Mouse (Mus musculus) embryonic fibroblast, embryonic 13.5 days (primary cell): Measurements from ENCODE around the gene Hnrnph1. TPM values are rescaled to one million over a fixed set of nuclear protein-coding genes. Genes with fewer than 3 reads are reported as not detected.

Source experiments
- H3K27ac ChIP-seq: 2 replicates; pipeline ENCODE4 v1.5.1; 2012; ENCODE audit warnings: low read length, control low read depth, inconsistent platforms; ENCODE audit not compliant: insufficient read depth
- H3K4me1 ChIP-seq: 2 replicates; pipeline ENCODE4 v1.6.1; 2011; ENCODE audit warnings: low read length; ENCODE audit not compliant: control insufficient read depth, insufficient read depth
- H3K4me3 ChIP-seq: 2 replicates; pipeline ENCODE4 v1.5.1; 2011; ENCODE audit warnings: mild to moderate bottlenecking, control low read depth, low read length; ENCODE audit not compliant: insufficient read depth
- CTCF ChIP-seq: IDR thresholded peaks from 2 replicates; pipeline ENCODE4 v1.5.1; 2011; ENCODE audit warnings: mild to moderate bottlenecking, control low read depth, low read length, moderate library complexity, borderline replicate concordance; ENCODE audit not compliant: insufficient read depth
- POLR2A ChIP-seq: IDR thresholded peaks from 2 replicates; pipeline ENCODE4 v1.6.1; 2011; ENCODE audit warnings: low read depth, mild to moderate bottlenecking, control low read depth, low read length, moderate library complexity
- polyA plus RNA-seq: library from polyadenylated mRNA; stranded (reverse); fragments of >200 nt; gene quantifications from 2 replicates; pipeline ENCODE4 v1.2.4, GENCODE M21; 2011; ENCODE audit warnings: low read depth; ENCODE audit not compliant: missing spikeins, insufficient read length

Hnrnph1 gene
- polyA plus RNA-seq, 1 experiment: 590 TPM

- Histone ChIP-seq H3K27ac (no peak overlapping the region), H3K4me3 (peak overlapping the region; percentile 28; the same call in 1 of the 2 replicates), H3K4me1 (peaks cover 4% of the 10 kb centered on the region; the same call in 1 of the 2 replicates)
- peak; percentile 59; the same call in 1 of the 2 replicates for TF ChIP-seq CTCF
- TF ChIP-seq POLR2A: peak; percentile 24; the same call in 1 of the 2 replicates
These were observed 5.4 kb upstream of the Hnrnph1 start for GRCm38 (mm10) chr11:50371399-50371841.

DNA sequence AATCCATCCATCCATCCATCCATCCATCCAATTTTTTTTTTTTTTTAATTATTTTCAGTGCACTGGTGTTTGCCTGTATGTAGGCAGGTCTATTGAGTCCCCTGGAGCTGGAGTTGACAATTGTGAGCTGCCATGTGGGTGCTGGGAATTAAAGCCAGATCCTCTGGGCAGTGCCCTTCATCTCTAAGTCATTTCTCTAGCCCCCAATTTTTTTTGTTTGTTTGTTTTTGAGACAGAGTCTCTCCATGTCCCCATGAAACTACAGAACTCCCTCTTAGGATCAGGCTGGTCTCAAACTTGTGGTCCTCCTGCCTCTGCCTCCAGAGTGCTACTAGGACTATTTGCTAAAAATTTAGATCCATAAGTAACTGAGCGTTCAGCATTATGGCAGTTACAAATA, 4.9 kb upstream of the Hnrnph1 start:
- TF ChIP-seq CTCF (no peak), POLR2A (no peak)
- Histone ChIP-seq H3K4me1 (peaks cover 4% of the 10 kb centered on the region; the same call in 1 of the 2 replicates), H3K27ac (no peak overlapping the region), H3K4me3 (no peak overlapping the region)

DNA sequence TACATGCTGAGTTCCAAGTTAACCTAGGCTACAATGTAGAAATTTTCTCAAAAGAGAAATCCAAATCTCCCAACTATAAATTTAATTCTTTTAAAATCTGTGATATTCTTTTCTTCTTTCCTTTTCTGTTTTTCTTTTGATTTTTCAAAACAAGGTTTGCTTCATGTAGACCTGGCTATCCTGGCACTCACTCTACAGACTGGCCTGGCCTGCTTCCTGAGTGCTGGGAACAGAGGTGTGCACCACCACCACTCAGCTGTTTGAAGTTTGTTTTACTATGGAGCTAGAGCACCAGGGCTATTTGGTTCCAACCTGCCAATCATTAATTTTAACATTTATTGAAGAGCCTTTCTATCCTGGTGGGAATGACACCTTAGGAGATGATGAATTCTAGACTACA, 3.7 kb upstream of the Hnrnph1 start:
- Histone ChIP-seq H3K4me1 (peaks cover 4% of the 10 kb centered on the region; the same call in 1 of the 2 replicates), H3K27ac (no peak overlapping the region), H3K4me3 (no peak overlapping the region)
- TF ChIP-seq POLR2A (no peak), CTCF (no peak)

DNA sequence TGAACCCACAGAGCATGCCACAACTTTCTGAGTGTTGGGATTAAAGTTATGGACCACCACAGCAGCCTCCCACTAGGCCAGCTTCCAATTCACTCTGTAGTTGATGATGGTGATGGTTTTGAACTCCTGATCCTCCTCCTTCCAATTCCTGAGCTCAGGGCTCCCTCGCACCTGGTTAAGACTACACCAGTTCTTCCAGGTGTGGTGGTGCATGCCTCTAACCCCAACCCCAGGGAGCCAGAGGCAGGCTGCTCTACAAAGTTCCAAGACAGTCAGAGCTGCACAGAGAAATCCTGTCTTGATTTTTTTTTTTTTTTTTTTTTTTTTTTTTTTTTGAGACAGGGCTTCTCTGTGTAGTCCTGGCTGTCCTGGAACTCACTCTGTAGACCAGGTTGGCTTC, 3.2 kb upstream of the Hnrnph1 start:
- Histone ChIP-seq H3K4me3 (no peak overlapping the region), H3K27ac (no peak overlapping the region), H3K4me1 (peaks cover 4% of the 10 kb centered on the region; the same call in 1 of the 2 replicates)
- TF ChIP-seq CTCF (no peak), POLR2A (no peak)

DNA sequence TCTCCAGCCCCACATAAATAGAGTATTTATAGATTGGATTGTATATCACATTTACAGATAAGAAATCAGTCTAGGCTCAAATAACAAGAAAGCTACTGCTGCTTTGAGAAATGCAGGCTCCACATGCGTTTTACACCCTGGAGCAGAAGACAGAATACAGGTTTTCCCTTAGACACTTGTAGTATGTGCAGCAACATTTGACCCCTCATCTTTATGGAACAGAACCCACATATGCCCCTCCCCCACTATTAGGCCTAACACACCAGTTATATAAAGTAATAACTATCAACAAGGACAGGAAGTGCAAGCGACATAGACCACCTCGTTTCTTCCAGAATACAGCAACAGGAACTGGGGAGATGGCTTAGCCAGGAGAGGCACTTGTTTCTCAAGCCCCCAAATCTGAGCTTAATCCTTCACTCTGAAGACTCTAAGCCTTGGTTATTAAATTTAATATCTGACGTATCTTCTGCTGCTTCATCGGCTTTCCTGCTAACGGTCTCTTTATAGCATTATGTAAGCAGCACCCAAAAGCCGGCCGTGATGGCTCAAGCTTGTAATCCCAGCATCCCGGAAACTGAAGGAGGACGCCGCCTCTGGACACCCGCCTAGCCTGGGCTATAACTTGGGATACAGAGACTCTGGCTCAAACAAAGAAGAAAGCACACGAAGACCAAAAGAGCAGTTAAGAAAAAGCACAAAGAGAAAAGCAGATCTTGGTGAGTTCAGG, 2.3 kb upstream of the Hnrnph1 start:
- Histone ChIP-seq H3K4me3 (no peak overlapping the region), H3K4me1 (peaks cover 4% of the 10 kb centered on the region; the same call in 1 of the 2 replicates), H3K27ac (no peak overlapping the region)
- no peak for TF ChIP-seq CTCF
- TF ChIP-seq POLR2A: no peak

DNA sequence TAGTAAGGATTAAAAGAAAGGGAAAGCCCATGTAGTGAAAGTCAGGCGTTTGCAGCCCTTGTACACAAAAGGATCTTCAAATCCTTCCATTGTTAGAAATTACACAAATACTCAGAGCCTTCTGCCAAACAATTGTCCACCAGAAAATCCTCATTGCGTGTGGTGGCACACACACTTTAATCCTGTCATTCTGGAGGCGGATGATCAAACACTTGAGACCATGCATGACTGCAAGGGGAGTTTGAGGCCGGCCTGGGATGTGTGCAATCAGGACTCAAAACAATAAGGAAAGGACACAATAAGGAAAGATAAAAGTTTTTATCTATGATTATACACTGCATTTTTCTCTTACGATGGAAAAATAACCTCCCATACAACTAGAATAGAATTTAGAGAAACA, 1.4 kb upstream of the Hnrnph1 start:
- TF ChIP-seq POLR2A (no peak), CTCF (no peak)
- Histone ChIP-seq H3K27ac (no peak overlapping the region), H3K4me1 (0 out of 2 replicates have a peak, but pooled peaks cover 4% of the 10 kb centered on the region), H3K4me3 (no peak overlapping the region)

DNA sequence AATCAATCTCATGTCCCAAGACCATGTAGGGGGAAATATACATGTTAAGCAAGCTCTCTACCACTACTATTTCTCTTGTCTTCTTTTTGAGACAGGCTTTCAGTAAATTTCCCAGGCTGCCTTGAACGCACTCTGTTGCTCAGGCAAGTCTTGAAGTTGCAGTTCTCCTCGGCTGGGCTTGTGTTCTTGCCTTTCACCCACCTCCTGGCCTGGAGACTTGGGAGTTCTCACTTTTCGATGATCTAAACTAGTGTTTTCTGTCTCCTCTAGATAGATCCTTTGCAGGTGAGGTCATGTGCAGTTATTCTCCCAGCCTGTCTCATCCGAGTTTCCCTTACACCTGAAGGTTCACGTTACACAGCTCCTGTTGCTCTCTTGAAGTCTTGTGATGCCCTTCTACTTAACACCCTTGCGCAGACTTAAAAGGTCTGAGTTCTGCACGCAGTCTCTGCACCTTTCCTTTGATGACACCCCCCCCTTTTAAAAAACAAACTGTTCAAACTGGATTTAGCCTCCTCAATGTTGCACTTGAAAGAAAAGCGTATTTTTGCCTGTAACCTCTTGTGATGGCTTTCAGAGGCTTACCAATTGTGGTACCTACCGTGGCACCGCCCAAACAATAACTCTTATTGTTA, 517 bp upstream of the Hnrnph1 start:
- no peak for TF ChIP-seq POLR2A
- TF ChIP-seq CTCF: no peak
- H3K4me3 ChIP-seq: peak overlapping the region; percentile 67
- peak overlapping the region; percentile 94; the same call in 1 of the 2 replicates for H3K27ac ChIP-seq
- 0 out of 2 replicates have a peak, but pooled peaks cover 4% of the 10 kb centered on the region for H3K4me1 ChIP-seq

- no peak for TF ChIP-seq CTCF
- peak; percentile 47; the same call in 1 of the 2 replicates for TF ChIP-seq POLR2A
- H3K4me1 ChIP-seq: 0 out of 2 replicates have a peak, but pooled peaks cover 4% of the 10 kb centered on the region
- peak overlapping the region; percentile 99 for H3K27ac ChIP-seq
- H3K4me3 ChIP-seq: peak overlapping the region; percentile 89
These were observed 1.3 kb downstream of the Hnrnph1 start for GRCm38 (mm10) chr11:50377892-50378684.

DNA sequence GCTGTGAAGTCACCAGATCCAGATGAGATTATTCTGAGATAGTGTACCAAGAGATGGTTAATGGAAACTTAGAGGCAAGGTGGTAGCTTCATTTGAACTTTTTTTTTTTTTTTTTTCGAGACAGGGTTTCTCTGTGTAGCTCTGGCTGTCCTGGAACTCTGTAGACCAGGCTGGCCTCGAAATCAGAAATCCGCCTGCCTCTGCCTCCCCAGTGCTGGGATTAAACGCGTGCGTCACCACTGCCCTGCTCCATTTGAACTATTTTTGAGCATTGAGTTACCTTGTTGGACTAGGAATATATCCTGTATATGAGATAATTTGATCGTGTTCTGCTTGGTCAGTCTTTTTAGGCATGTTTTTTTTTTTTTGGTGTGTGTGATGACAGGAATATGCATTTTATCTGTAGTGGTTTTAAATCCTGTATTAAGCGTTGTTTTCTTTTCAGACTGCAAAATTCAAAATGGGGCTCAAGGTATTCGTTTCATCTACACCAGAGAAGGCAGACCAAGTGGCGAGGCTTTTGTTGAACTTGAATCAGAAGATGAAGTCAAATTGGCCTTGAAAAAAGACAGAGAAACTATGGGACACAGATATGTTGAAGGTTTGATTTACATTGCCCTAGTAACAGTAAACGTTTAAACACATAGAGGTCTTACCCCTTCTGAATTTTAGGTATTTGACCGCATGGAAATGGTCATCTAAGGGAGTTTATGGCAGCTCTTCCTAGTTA, 2.4 kb downstream of the Hnrnph1 start:
- Histone ChIP-seq H3K4me1 (0 out of 2 replicates have a peak, but pooled peaks cover 4% of the 10 kb centered on the region), H3K4me3 (peak overlapping the region; percentile 89), H3K27ac (no peak overlapping the region)
- no peak for TF ChIP-seq CTCF
- TF ChIP-seq POLR2A: no peak
